Mouse (Mus musculus) kidney, postnatal 25 days (tissue): ENCODE measurements around the gene Zmat5.

ENCODE experiments used
- DNase-seq, 2 experiments: peaks; one replicate each; pipeline ENCODE4 v3.0.0; 2021; ENCODE audit warnings: mixed read lengths in 2 of 2

Gene Zmat5

DNA sequence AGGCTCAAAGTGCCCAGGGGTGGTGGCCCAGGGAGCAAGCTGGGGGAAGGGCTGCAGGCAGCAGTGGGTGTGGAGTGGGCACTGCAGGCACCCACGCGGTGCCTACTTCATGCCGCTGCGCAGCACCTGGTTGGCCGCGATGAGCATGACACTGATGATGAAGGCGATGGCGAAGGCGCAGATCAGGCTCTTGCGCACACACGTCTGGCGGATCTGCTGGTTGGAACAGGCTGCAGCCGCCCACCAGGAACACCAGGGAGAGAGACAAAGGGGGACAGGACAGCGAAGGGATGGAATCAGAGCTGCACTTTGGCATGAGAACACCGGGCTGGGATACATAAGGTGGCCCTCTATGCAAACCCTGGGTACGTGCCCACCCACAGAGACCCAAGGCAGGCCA, 34.2 kb downstream of the Zmat5 start:
- no peak for DNase-seq

DNA sequence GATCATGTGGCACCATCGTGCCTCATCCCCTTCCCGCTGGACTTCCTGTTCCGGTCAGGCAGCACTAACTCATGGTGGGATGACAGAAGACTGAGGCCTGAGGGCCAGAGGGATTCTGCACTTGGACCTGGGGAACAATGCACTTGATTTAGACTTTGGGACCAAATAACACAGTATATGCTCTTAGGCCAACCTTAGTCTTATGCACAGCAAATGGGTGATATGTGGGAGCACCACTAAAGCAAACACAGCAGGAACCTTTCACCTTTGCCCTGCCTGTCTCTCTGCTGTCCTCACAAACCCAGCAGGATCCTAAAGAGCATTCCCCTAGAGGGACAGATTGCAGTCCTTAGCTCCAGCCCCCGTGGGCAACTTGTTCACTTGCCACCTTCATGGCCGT, 36.3 kb downstream of the Zmat5 start:
- DNase-seq, result no peak

DNA sequence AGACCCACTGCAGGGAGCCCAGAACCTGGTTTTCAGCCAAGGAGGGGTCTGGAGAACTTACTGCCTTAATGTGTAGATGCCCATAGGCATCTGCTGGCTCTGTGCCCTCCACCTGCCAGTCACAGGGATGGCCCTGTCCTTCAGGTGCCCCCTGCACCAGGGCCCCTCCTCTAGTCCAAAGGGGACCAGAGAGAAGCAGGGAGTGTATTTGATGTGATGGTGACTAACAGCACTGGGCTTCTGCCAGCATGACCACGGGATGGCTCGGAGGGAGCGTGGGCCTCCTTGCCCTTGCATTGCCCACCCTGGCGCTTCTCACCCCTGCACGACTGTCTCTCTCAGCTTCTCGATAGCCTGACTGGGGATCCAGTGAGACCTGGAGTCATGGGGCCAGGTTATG, 40.2 kb downstream of the Zmat5 start:
- DNase-seq, result no peak

DNA sequence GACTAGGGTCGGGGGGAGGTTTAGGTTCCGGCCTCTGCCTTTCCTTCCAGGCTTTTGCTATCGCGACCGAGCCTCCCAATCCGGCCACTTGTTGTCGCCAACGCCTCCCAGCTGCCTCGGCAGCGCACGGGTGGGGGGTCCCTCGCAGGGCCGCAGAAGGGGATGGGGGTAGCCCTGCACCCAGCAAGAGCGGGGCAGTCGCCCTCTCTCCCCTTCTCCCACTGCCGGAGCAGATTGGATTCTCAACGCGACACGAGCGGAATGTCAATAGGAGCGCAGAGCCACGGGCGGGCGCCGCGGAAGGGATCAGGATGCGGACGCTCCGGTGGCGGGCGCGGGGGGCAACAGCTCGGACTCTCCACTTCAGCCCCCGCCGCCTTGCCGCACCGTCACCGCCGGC, 41.5 kb downstream of the Zmat5 start:
- DNase-seq, result no peak

DNA sequence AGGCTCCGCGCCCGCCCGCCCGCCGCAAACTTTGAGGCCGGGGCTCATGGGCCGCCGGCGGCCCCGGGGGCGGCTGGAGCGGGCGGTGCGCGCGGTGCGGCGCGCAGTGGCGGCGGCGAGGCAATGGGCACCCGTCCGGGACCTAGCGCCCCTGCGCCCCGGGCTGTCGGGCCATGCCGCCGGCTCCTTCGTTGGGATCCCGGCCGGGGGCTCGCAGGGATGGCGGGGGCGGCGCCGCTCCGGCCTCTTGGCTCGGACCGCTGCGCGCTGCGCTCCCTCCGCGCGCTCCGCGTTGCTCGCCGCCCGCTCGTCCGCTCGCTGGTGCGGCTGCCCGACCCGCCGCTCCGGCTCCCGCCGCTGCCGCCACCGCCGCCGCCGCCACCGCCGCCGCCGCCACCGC, 42.3 kb downstream of the Zmat5 start, which contains the start of gene Cabp7:
TSS of gene Cabp7 (minus strand) at position 46 of the 400 bp plus-strand sequence.
- no peak for DNase-seq

DNA sequence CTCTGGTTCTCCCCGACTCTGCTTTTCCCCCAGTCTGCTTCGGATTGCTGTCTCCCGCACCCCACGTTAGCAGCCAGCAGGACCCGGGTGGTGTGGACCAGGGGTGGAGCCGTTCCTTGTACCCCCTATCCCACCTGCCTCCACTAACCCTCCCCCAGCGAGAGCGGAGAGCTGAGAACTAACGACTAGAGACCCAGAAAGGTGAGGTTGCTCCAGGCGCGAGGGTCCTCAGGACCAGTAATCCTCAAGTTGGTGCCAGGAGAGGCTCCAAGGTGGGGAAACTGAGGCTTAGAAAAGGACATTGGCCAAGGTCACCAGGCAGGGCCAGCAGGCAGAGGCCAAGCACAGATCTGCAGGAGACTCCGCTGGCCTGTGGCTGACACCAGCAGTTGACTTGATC, 42.8 kb downstream of the Zmat5 start:
- no peak for DNase-seq

DNA sequence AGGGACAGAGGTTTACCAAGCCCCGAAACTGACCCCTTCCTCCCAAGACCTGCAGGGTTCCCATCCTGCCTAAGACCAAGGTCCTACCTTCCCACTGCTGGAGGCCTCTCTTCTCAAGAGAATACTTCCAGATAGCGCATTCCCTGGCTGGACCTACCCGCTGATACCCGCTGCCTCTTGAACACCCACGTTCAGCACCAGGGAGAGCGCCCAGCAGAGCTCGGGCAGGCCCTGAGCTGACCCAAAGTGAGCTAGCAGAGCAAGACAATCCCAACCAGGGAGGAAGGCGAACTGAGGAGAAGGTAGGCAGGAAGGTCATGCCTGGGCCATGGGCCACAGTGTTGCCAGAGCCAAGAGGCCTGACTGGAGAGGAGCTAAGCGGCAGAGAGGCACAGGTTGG, 45.8 kb downstream of the Zmat5 start:
- peak; percentile 81 for DNase-seq

DNA sequence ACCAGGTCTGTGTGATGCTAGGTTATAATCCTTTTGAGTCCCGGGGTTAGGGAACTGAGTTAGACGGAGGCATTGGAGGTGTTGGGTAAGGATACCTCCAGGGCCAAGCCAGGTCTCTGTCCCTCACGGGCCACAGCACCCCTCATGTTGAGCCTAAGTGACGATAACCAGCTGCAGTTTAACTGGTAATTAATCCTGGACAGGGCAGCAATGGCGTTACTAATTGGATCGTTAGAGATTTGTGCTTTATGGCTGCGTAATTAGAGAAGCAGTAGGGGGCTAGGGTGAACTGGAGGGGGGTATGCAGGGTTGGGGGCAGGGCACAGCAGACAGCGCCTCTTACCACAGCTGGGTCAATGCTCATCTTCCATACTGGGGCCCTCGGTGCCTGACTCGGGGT, 48.4 kb downstream of the Zmat5 start:
- no peak for DNase-seq

DNA sequence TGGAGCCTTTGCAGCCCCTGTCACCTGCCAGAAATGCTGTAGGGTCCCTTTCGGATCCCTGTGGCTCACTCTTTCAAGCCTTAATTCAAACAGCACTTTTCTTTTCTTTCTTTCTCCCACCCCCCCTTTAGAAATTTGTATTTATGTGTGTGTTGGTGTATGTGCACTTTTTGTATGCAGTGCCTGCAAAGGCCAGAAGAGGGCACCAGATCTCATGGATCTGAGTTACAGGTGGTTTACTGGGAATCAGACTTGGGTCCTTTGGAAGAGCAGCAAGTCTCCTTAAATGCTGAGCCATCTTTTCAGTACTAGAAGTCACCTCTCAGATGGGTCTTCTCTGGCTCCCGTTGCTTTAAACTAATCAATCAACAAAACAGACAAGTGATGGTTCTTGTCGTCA, 49.6 kb downstream of the Zmat5 start:
- no peak for DNase-seq

DNA sequence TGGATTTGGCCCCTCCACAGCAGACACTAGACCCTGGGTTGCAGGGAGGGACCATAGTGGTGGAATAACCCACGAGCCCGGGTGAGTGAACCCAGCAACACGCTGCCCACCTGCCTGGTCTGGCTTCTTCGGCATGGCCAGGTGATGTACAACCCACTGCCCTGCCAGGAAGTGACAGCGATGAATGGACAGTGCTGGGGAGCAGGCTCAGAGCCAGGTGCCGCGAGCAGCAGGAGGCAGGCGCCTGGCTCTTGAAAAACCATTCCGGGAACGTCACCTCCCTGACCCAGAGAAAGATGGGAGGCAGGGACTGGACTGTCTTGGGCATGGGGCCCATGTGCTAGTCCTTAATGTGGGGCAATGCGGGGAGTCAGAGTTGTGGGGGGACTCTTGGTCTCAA, 50.4 kb downstream of the Zmat5 start:
- DNase-seq, result no peak

DNA sequence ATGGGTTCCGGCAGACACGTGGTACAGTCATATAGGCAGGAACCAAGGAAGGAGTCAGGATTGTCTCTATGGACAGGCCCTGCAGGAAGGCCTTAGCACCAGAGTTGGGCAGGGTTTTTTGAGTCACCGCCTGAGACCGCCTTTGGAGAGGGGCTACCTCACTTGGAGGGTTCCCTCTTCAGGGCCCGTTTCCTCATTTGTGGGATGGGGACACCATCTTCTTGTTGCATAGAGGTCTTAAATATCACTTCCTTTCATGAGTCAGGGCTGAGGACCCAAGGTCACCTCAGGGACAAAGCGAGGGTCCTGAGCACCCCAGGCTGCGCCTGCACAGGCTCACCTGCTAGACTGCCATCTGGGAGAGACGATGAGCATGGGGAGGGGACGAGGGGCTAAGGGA, 52.0 kb downstream of the Zmat5 start:
- DNase-seq, result no peak

DNA sequence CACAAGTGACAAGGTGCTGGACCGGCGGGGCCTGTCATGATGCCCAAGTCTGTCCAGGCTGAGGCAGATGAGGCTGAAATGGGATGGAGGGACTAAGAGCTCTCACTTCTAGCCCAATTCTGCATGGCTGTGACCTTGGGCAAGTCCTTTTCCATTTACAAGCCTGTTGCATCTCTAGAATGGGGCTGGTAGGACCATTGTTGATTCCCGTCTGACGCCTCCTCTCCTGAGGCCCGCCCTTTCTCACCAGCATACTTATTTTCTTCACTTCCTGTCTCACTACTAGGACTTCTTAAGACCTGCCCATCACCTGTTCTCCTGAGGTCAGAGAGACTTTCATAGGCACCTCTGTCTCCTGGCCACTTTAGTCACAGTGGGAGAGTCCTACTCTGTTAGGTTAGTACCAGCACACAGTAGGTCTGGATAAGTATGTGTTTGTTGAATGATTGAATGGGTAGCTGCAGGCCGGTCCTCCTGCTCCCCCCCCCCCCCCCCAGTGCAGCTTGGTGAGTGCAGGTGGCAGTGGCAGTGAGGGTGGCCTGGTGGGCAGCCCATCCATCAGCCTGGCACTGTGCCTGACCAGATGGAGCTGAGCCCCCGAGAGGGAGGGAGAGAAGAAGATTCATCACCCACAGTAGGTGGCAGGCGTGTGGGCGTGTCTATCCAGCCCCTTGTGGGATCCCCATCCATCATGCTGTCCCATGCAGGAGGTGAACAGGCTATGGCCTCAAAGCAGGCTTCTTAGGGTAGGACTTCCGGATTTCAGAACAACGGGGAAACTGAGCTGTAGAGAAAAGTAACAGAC, 52.7 kb downstream of the Zmat5 start:
- no peak for DNase-seq

DNA sequence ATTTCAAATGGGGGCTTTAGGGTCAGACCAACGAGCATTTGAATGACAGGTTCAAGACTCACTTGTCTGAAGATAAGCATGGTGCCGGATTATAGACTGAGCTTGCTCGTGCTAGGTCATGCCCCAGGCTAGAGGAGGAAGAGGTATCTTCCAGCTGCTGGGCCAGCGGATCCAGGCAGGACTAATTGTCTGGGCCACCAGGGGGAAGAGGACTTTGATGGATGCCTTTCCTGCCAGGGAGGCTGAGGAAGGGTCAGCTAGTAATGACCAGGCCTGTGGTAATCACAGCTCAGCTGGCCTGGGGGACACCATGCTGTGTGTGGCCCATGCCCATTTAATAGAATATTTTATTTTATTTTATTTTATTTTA, 53.3 kb downstream of the Zmat5 start:
- DNase-seq, result no peak

DNA sequence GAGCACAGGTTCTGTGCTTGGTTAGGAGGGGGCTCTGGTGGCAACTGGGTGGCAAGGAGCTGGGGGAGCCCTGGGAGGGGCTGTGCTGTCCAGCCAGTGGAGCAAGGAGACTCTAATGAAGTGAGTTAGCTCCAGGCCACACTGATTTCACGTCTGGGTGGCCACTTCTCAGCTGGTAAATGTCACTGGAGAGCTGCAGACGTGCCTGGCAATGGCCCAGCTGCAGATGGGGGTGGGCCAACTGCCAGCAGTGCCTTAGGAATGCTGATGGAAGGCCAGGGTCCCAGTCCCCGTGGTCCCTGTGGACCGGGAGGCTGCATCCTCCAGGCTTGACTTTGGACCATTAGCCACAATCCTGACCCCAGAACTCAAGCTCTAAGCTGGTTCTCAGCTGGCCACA, 56.0 kb downstream of the Zmat5 start:
- DNase-seq, result peak; percentile 36 to 58

DNA sequence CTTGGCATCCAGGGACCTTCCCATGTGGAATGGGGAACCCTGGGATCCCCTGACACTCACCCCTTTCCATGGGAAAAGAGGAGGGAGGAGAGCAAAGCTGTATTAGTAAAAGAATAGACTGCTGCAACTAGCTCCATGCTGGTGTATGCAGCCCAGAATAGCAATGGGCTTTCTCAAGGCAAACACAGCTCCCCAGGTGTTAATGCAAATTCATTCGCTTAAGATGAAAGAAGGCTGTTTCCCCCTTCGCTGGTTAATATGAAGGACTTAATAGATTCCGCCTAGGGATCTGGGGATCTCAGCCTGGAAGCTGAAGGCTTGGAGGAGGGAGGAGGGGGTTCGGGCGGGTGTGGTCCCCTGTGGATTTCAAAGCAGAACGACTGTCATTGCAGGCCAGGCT, 57.5 kb downstream of the Zmat5 start:
- DNase-seq, result no peak

DNA sequence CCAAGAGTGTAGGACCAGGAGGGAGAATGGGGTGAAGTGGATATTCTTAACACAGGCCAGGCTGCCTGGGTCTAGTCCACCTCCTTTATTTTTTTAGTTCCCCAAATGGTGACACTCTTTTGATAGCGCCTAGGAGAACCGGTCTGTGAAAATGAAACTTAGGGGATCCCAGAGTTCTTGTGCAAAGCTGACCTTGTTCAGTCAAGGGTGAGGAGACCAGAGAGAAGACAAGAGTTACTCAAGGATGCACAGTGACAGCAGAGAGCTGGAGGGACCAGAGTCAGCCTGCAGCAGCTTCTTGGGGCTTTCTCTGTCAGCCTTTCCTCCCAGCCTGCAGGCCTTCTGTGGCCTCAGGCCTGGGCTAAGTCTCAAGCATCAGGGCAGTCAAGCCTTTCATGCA, 58.0 kb downstream of the Zmat5 start:
- DNase-seq, result no peak

DNA sequence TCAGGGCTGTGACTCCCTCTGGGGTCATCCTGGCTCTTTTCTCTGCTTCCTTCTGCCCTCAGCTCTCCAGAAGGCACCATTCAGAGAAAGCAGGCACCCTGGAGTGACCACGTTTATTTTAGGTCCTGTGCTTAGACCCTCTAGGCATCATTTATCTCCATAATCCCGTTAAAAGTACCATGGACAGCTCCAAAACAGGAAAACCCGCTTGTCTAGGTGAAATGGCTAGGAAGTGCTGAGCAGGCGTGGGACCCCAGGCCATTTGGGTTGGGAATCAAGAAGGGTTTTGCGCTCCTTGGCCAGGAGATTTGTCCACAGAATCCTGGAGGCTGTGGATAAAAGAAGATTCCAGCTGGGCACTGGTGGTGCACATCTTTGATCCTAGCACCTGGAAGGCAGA, 59.2 kb downstream of the Zmat5 start:
- DNase-seq, result no peak

DNA sequence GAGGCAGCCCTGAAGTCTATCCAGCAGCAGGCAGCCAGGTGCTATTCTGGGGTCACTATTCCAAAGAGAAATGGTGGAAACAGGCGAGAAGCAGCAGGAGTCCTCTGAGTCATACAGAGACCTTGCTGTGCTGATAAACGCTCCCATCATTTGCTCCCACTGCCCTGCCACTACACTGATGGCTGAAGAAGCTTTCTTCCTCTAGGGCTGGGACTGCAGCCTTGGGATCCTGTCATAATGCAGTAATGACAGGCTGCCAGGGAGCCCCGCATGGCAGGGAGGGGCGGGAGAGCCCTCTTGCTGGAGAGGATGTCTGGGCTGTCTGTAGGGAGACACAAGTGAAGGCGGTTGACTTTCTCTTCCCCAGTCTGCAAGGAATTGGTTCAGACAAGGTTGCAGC, 60.0 kb downstream of the Zmat5 start:
- DNase-seq, result no peak

DNA sequence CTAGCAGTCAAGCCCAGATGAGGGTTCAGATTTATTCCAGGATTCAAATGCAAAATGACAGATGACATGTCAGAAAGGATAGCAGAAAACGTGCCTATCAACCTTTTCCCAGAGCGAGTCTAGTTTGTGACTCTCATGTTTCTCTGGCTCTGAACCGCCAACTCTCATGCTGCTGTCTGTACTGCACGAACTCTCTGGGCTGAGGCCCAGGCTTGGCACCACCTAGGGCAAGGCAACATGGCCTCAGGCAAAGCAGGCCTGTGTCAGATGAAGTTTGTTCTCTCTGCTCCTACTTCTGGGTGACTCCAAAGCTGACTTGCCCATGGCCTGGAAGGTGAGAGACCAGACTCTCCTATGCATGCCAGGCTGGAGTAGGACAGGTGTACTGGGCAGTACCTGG, 63.9 kb downstream of the Zmat5 start:
- no peak for DNase-seq

DNA sequence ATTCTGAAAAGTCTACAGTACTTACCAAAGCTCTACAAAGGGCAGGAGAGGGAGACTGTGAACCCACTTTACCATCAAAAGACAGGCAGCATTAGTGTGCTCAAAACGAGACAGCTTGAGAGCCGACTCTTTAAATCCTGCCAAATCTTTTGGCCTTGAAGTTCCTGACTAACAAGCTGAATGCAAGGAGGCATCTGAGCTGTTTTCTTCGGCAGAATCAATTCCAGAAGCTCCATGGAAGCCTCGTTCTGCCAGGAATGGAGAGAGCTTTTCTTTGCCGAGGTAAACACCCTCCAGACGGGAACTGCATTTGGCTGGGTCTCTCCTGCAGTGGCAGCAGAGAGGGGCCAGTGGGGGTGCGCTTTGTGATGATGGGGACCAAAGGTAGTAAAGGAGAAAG, 64.8 kb downstream of the Zmat5 start:
- DNase-seq, result no peak

DNA sequence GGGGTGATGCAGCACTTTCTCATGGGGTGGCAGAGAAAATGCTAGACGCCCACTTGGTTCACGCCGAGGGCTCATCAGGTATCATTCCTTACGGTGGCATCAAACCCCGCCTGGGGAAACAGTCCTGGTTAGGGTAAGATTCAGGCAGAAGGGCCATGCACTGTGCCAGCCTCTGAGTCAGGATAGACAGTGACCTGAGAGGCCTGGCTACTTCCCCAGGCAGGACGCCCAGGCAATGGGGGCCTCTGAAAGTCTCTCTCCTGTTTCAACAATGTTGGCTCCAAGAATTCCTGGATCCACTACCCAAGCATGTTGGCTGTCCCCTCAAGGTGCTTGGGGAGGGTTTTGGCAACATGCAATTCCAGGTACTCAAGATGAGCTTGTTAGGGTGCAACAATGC, 65.4 kb downstream of the Zmat5 start:
- DNase-seq, result no peak

DNA sequence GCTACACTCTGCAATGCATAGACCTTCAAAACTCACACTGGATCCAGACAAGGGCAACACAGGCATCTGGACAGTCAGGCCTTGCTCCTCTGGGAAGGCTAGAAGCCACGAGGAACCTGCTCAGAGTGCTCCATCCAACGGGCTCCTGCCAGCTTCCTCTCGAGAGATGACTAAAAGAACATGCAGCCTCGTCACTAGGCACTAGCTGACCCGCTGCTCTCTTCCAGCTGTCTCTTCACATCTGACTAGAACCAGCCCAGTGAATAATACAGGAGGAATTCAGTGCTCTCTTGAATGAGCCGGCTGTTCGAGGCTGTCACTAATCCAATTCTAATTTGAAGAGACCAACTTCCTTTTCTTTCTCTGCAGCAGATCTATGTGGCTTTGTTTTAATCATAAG, 67.3 kb downstream of the Zmat5 start:
- DNase-seq, result no peak

DNA sequence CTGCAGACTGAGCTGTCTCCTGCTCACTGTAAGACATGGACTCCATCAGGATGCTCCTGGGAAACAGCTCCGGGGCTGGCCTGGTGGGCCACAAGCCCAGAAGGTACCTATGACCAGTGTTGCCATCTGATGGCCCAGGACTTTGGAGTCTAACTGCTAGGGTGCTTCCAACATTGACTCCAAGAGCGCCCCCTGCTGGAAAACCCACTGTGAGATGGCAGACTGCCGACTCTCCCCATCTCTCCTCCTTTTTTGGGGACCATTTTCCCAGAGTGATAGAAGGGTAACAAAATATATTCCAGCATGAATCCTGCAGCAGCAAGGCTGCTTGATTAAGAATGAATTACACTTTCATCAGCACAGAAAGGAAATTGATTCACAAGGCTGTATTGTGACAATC, 68.4 kb downstream of the Zmat5 start:
- peak; percentile 70 to 83 for DNase-seq

DNA sequence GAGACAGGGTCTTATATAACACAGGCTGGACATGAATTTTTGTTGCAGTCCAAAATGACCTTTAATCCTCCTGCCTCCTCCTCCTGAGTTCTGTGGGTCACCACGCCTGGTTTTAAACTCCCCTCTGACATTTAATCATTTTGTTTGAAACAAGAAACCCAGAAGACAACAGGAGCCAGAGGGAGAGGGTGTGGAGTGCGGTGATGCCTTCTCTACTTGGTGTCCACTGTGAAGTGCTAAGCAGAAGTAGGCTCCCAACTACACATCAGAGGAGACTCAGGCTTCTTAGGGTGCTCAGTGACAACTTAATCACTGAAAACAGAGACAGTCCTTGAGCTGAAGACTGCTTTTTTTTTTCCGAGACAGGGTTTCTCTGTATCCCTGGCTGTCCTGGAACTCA, 76.4 kb downstream of the Zmat5 start:
- no peak for DNase-seq

DNA sequence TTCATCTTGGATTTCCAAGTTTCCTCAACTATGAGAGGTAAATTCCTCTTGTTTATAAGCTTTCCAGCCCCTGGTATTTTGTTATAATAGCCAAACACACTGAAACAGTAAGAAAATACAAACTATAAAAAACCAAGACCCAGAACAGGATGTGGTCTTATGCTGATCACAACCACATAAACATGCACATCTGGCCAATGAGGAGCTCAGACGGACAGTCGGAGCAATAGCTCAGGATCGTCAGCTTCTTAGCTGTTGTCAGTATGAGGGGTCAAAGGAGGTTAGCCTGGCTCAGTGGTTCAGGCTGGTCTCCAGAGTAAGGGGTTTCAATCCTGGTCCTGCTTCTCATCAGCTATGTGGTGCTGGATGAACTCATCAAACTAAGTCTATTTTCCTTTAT, 78.6 kb downstream of the Zmat5 start:
- DNase-seq, result no peak
